Mouse (Mus musculus): ENCODE measurements around the gene C1ra.
"Not testable (repeated sequence)": the region's sequence is repeated elsewhere in the genome, so short reads cannot be mapped to it uniquely, and the experiment has no call there.

C1ra gene

GRCm38 (mm10) chr6:124549023-124549550 lies 36.9 kb downstream of the C1ra start:
- DNase-seq: no peak

GRCm38 (mm10) chr6:124552766-124553165 lies 40.6 kb downstream of the C1ra start:
- DNase-seq: no peak

GRCm38 (mm10) chr6:124555956-124556355 lies 43.8 kb downstream of the C1ra start:
- not testable (repeated sequence) for DNase-seq

- DNase-seq: not testable (repeated sequence)
These were observed 49.0 kb downstream of the C1ra start for GRCm38 (mm10) chr6:124561156-124561555.

- not testable (repeated sequence) for DNase-seq
These were observed 49.4 kb downstream of the C1ra start for GRCm38 (mm10) chr6:124561611-124562010.

GRCm38 (mm10) chr6:124570026-124570425 lies 57.8 kb downstream of the C1ra start, which contains the start of gene C1rb:
C1rb (plus strand) TSS chr6:124570294.
- peak; percentile 5 to 9 for DNase-seq

All from thymus, adult 18-20 months (tissue).